Mouse (Mus musculus) liver, embryonic 13.5 days (tissue): ENCODE measurements around the gene Foxm1. TPM values are rescaled to one million over a fixed set of nuclear protein-coding genes. Genes with fewer than 3 reads are reported as not detected.
"Not testable (repeated sequence)": the region's sequence is repeated elsewhere in the genome, so short reads cannot be mapped to it uniquely, and the experiment has no call there.

Experiments
- ATAC-seq: fragments of 200-750 bp; cut with Nextera tagmentation; 2 replicates; pipeline ENCODE4 v1.8.0; 2017; ENCODE audit warnings: low read depth, mild to moderate bottlenecking, moderate number of reproducible peaks, moderate library complexity
- DNase-seq: peaks from one replicate; pipeline ENCODE4 v3.0.0; 2022
- H3K27ac ChIP-seq: fragments of 300-500 bp; sonication (generic); 2 replicates; pipeline ENCODE4 v1.5.1; 2015; ENCODE audit warnings: moderate library complexity, mild to moderate bottlenecking, inconsistent platforms
- H3K27me3 ChIP-seq: fragments of 300-500 bp; sonication (generic); 2 replicates; pipeline ENCODE4 v1.6.1; 2015; ENCODE audit warnings: mild to moderate bottlenecking, inconsistent platforms
- H3K36me3 ChIP-seq: fragments of 300-500 bp; sonication (generic); 2 replicates; pipeline ENCODE4 v1.6.1; 2015; ENCODE audit warnings: mild to moderate bottlenecking, inconsistent platforms
- H3K4me1 ChIP-seq: fragments of 300-500 bp; sonication (generic); replicated peaks from 2 replicates; pipeline ENCODE4 v1.6.1; 2015; ENCODE audit warnings: inconsistent platforms
- H3K4me2 ChIP-seq: fragments of 300-500 bp; sonication (generic); 2 replicates; pipeline ENCODE4 v1.6.1; 2015; ENCODE audit warnings: inconsistent platforms, mild to moderate bottlenecking, moderate library complexity
- H3K4me3 ChIP-seq: fragments of 300-500 bp; sonication (generic); replicated peaks from 2 replicates; pipeline ENCODE4 v1.5.1; 2015; ENCODE audit warnings: mild to moderate bottlenecking, inconsistent platforms
- H3K9ac ChIP-seq: fragments of 300-500 bp; sonication (generic); 2 replicates; pipeline ENCODE4 v1.6.1; 2015; ENCODE audit warnings: mild to moderate bottlenecking, inconsistent platforms
- H3K9me3 ChIP-seq: fragments of 300-500 bp; sonication (generic); replicated peaks from 2 replicates; pipeline ENCODE4 v1.6.1; 2016; ENCODE audit warnings: inconsistent platforms
- WGBS: fragments of 180-500 bp; shearing (Covaris S2); methylation state at CpG from one replicate; pipeline ENCODE4 v1.1.7; 2015; ENCODE audit not compliant: insufficient replicate concordance; 5-methylcytosine and 5-hydroxymethylcytosine counted together
- polyA plus RNA-seq: library from polyadenylated mRNA; unstranded; fragments of >200 nt; fragmentation: Nextera tagmentation; extraction: Ambion mirVana; gene quantifications from 2 replicates; pipeline ENCODE4 v1.2.1, GENCODE M21; 2015

The Foxm1 gene
- polyA plus RNA-seq, 1 experiment from 2014 or later = 12.2 TPM

DNA sequence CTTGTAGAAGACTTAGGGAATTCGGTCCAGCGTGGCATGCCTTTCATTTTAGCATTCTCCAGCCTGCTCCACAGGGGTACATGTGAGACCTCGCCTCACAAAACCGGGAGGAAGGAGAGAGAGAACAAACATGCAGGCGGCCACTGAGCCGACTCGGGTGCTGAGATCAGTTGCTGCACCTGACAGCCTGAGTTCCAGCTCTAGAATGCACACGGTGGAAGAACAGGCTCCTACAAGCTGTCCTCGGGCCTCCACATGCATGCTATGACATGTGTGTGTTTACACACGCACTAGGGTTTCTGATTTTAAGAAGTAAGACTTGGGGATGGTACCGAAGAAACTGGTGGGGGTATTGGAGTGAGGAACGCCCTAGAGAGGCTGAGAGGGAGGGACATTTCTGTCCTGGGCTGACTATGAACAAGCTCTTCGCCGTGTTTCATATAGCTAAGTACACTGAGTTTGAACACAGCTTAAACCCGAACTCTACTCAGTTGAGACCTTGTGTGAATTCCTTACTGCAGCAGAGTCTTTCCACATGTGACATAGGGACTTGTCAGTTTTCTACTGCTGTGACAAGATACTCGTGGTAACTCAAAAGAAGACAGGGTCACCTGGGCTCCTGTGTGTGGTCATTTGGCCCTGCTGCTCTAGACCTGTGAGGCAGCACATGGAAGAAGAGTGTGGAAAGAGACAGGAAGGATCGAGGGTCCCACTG lies 13.8 kb downstream of the Foxm1 start:
- H3K9me3 ChIP-seq = no peaks in the 10 kb centered on the region
- WGBS = 83% methylated on average over 17 of the region's 17 CpGs
- H3K4me2 ChIP-seq = no peak overlapping the region
- DNase-seq (no peak), ATAC-seq (no peak)
- peaks cover 45% of the 10 kb centered on the region for H3K36me3 ChIP-seq
- H3K27me3 ChIP-seq = no peaks in the 10 kb centered on the region
- H3K27ac ChIP-seq = no peak overlapping the region
- no peak overlapping the region for H3K4me3 ChIP-seq
- no peaks in the 10 kb centered on the region for H3K4me1 ChIP-seq
- H3K9ac ChIP-seq = no peak overlapping the region

DNA sequence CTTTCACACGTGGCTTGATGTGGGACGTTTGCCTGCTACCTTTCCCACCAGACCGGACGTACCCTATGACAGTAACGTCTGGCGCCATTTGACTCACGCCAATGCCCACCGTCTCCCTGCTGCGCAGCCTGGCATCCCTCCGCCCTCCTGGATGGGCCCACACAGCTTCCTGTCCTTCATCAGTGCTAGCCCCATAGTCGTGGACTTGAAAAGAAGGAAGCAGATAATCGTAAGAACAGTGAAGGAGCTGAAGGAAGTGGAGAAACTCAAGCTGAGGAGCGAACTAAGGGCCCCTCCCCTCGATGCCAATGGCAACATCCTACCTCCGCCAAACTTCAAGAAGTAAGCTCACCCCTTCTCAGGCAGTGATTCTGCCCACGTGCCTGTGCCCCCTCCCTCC lies 16.9 kb downstream of the Foxm1 start:
- Histone ChIP-seq H3K27me3 (no peaks in the 10 kb centered on the region), H3K27ac (no peak overlapping the region), H3K36me3 (peaks cover 14% of the 10 kb centered on the region), H3K4me3 (no peak overlapping the region), H3K9me3 (no peaks in the 10 kb centered on the region), H3K4me2 (no peak overlapping the region), H3K4me1 (no peaks in the 10 kb centered on the region), H3K9ac (no peak overlapping the region)
- DNase-seq (no peak), ATAC-seq (no peak)
- 57% methylated on average over 16 of the region's 16 CpGs for WGBS

GRCm38 (mm10) chr6:128380594-128381167 lies 17.9 kb downstream of the Foxm1 start:
- not testable (repeated sequence) for ATAC-seq, DNase-seq

GRCm38 (mm10) chr6:128381254-128381653 lies 18.5 kb downstream of the Foxm1 start:
- 55% methylated on average over 3 of the region's 3 CpGs for WGBS
- ATAC-seq = no peak

More at GRCm38 (mm10) chr6:128380594-128381167, 17.9 kb downstream of the Foxm1 start:
- not testable (repeated sequence) for H3K9me3 ChIP-seq, H3K4me1 ChIP-seq, H3K36me3 ChIP-seq, H3K9ac ChIP-seq, H3K4me3 ChIP-seq, H3K27ac ChIP-seq, H3K4me2 ChIP-seq, H3K27me3 ChIP-seq
- WGBS = 44% methylated on average over 1 of the region's 1 CpGs

GRCm38 (mm10) chr6:128383752-128384151 lies 21.0 kb downstream of the Foxm1 start:
- Histone ChIP-seq H3K4me3 (no peak overlapping the region), H3K36me3 (no peaks in the 10 kb centered on the region), H3K9me3 (no peaks in the 10 kb centered on the region), H3K4me1 (no peaks in the 10 kb centered on the region), H3K4me2 (no peak overlapping the region), H3K9ac (no peak overlapping the region), H3K27ac (no peak overlapping the region), H3K27me3 (no peaks in the 10 kb centered on the region)
- no peak for ATAC-seq
- no peak for DNase-seq
- WGBS = 54% methylated on average over 7 of the region's 7 CpGs

More at GRCm38 (mm10) chr6:128381254-128381653, 18.5 kb downstream of the Foxm1 start:
- Histone ChIP-seq H3K27me3 (no peaks in the 10 kb centered on the region), H3K36me3 (peaks cover 3% of the 10 kb centered on the region; the same call in 1 of the 2 replicates), H3K4me1 (no peaks in the 10 kb centered on the region), H3K9me3 (no peaks in the 10 kb centered on the region), H3K4me2 (no peak overlapping the region), H3K4me3 (no peak overlapping the region), H3K9ac (no peak overlapping the region), H3K27ac (no peak overlapping the region)
- DNase-seq = no peak

DNA sequence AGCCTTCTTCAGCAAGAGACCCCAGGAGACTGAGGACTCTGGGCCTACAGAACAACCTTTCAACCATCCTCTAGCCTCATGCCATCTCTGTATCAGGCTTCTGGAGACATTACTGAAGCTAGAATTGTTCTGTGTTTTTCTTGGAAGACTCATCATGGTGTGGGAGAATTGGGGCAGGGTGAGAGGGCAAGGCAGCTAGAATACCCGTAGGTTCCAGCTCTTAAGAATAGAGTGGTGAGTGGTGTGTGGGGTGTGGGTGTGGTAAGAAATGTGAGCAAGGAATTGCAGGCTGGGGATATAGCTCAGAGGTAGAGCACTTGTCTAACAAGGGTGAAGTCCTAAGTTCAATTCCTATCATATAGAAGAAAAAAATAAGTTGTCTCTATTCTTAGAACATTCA lies 22.3 kb downstream of the Foxm1 start:
- Histone ChIP-seq H3K9me3 (no peaks in the 10 kb centered on the region), H3K4me1 (no peaks in the 10 kb centered on the region), H3K4me2 (no peak overlapping the region), H3K36me3 (no peaks in the 10 kb centered on the region), H3K27me3 (no peaks in the 10 kb centered on the region), H3K9ac (no peak overlapping the region), H3K4me3 (no peak overlapping the region), H3K27ac (no peak overlapping the region)
- 54% methylated on average over 1 of the region's 1 CpGs for WGBS
- ATAC-seq = no peak
- DNase-seq = no peak

DNA sequence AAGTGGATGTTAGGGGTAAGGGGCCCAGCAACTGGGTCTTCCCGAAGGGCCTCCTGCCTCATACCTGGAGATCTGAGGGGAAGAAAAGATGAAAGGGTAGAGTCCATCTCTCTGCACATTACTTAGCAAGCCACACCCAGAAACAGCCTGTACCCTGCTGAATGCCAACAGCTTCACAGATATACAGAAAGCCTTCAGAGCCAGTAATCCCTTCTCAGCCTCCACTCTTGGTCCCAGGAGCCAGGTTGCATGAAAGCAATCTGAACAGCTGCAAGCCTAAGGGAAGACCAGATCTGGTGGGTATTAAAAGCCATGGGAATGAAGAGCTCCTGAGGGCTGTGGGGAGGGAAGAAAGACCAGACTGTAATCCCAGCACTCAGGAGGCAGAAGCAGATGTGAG lies 26.4 kb downstream of the Foxm1 start:
- no peak overlapping the region for H3K9ac ChIP-seq

DNA sequence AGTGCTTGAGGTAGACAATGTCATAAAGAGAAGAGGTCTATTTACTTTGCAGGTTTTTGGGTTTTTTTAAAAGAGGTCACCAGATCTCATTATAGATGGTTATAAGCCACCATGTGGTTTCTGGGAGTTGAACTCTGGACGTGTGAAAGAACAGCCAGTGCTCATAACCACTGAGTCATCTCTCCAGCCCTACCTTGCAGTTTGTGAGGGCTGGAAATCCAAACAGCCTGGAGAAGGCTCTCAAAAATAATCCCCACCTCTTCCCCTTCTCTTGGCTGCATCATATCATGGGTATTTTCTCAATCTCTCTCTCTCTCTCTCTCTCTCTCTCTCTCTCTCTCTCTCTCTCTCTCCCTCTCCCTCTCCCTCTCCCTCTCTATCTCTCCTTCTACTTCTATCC lies 27.9 kb downstream of the Foxm1 start:
- Histone ChIP-seq H3K9me3 (no peaks in the 10 kb centered on the region), H3K27ac (no peak overlapping the region), H3K9ac (no peak overlapping the region), H3K4me3 (no peak overlapping the region), H3K36me3 (no peaks in the 10 kb centered on the region), H3K4me2 (no peak overlapping the region), H3K4me1 (no peaks in the 10 kb centered on the region), H3K27me3 (no peaks in the 10 kb centered on the region)
- no peak for DNase-seq
- WGBS = 33% methylated on average over 1 of the region's 1 CpGs
- ATAC-seq = no peak

More for the DNA sequence above, 26.4 kb downstream of the Foxm1 start:
- no peaks in the 10 kb centered on the region for H3K36me3 ChIP-seq
- no peaks in the 10 kb centered on the region for H3K27me3 ChIP-seq
- DNase-seq (no peak), ATAC-seq (no peak)
- H3K4me1 ChIP-seq = no peaks in the 10 kb centered on the region
- no peaks in the 10 kb centered on the region for H3K9me3 ChIP-seq
- H3K4me3 ChIP-seq = no peak overlapping the region
- no peak overlapping the region for H3K27ac ChIP-seq
- WGBS = 88% methylated on average over 1 of the region's 1 CpGs
- no peak overlapping the region for H3K4me2 ChIP-seq

DNA sequence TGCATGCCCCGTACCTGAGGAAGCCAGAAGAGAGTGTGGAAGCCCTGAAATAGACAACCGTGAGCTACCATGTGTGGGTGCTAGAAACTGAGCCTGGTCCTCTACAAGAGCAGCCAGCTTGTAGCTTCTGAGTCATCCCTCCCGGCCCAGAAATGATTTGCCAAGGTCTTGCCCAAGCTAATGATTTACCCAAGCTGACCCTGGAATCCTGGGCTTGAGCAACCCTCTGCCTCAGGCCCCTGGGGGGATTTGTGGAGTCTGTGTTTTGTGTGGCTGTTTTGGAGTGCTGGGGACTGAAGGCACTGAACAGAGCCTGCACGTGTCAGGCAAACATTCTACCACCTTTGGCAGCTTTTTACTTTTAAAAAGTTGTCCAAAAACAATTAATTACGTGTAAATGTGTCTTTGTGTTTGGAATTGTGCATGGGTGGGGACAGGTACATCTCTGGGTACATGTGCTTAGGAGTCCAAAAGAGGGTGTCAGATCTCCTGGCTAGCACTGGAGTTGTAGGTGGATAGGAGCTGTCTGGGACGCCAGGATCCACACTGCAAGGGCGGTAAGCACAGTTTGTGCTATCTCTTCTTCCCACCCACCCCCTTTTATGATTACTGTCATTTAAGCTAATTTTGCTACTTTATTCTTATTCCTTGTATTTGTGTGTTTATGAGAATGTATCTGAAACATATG lies 35.0 kb downstream of the Foxm1 start:
- DNase-seq = no peak
- no peaks in the 10 kb centered on the region for H3K36me3 ChIP-seq
- H3K27me3 ChIP-seq = no peaks in the 10 kb centered on the region
- no peak overlapping the region for H3K9ac ChIP-seq
- 51% methylated on average over 7 of the region's 7 CpGs for WGBS
- peak; percentile 55 for ATAC-seq
- H3K4me3 ChIP-seq = no peak overlapping the region
- peak overlapping the region; percentile 47 for H3K27ac ChIP-seq
- H3K9me3 ChIP-seq = no peaks in the 10 kb centered on the region
- H3K4me1 ChIP-seq = peaks cover 3% of the 10 kb centered on the region; the same call in 1 of the 2 replicates
- no peak overlapping the region for H3K4me2 ChIP-seq

DNA sequence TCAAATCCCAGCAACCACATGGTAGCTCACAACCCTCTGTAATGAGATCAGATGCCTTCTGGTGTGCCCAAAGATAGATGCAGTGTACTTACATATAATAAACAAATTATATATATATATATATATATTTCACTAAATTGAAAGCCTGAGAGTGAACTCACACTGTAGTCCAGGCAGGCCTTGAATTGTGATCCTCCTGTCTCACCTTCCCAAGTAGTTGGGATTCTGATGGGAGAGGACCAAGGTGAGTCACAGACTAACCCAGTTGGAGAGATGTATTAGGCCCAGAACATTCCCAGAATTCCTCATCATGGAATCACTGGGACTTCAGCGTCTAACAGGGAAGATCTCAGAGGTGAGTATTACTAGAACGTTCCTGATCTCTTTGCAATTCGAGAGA lies 36.2 kb downstream of the Foxm1 start, which contains the start of gene Nrip2:
TSS of gene Nrip2 (plus strand) at position 301 of the 400 bp plus-strand sequence.
- Histone ChIP-seq H3K9me3 (no peaks in the 10 kb centered on the region), H3K27ac (peak within 1 kb of the TSS; percentile 47), H3K9ac (0 out of 2 replicates have a peak within 1 kb of the TSS, but pooled peaks have one; percentile 26), H3K36me3 (no peaks in the 10 kb centered on the region), H3K4me1 (peaks cover 3% of the 10 kb centered on the region; the same call in 1 of the 2 replicates), H3K4me2 (peak within 1 kb of the TSS; percentile 32), H3K4me3 (no peak within 1 kb of the TSS; the same call in 1 of the 2 replicates), H3K27me3 (no peaks in the 10 kb centered on the region)
- ATAC-seq = no peak
- DNase-seq = no peak
- 54% methylated on average over 3 of the region's 3 CpGs for WGBS

- Histone ChIP-seq H3K4me3 (no peak overlapping the region; the same call in 1 of the 2 replicates), H3K27ac (no peak overlapping the region), H3K27me3 (no peaks in the 10 kb centered on the region), H3K9ac (0 out of 2 replicates have a peak overlapping the region, but pooled peaks have one; percentile 26), H3K4me1 (peaks cover 3% of the 10 kb centered on the region; the same call in 1 of the 2 replicates), H3K9me3 (no peaks in the 10 kb centered on the region), H3K36me3 (no peaks in the 10 kb centered on the region), H3K4me2 (peak overlapping the region; percentile 32)
- DNase-seq (no peak), ATAC-seq (0 out of 2 replicates have a peak, but pooled peaks have one; percentile 19)
- 60% methylated on average over 20 of the region's 21 CpGs for whole genome bisulfite sequencing
Measured at GRCm38 (mm10) chr6:128399421-128400185, 36.8 kb downstream of the Foxm1 start.
